Mouse (Mus musculus): ENCODE results near the gene Pknox2.

The Pknox2 gene

DNA sequence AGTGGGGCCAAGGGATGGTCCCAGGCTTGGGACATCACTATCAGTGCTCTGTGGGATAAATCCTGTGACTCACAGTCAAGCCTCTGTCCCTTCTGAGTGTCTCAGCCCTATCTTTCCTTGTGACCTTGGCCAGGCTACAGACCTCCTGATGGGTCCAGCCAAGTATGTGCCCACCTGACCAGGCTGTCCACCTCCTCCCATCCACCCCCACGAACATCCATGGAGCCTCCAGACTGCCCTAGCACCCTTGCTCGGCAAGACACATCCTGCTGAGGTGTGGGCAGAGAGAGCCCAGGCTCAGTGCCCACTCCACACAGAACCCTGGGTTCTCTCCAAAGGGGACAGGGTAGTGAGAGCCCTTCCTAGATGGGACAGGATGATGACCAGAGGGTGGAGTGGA lies 204.6 kb downstream of the Pknox2 start:
- DNase-seq (ENCODE audit: inconsistent ontology term): no peak

DNA sequence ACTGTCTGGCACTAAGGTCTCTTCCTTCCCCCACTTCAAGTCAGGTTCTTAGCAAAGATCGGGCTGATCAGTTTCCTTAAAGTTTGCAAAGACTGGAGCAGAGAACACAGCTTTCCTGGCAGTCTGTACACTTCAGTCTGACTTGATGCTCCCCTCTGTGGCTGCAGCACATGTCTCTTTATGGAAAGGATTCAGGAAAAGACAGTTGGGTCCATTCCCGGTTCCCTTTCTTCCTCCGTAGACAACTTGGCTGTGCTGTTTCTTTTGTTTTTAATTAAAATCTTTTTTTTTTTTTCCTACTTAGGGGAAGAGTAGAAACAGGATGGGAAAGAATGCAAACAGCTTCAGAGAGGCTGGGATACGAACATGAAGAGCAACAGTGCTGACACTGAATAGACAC lies 205.1 kb downstream of the Pknox2 start:
- no peak for DNase-seq (ENCODE audit: inconsistent ontology term)

DNA sequence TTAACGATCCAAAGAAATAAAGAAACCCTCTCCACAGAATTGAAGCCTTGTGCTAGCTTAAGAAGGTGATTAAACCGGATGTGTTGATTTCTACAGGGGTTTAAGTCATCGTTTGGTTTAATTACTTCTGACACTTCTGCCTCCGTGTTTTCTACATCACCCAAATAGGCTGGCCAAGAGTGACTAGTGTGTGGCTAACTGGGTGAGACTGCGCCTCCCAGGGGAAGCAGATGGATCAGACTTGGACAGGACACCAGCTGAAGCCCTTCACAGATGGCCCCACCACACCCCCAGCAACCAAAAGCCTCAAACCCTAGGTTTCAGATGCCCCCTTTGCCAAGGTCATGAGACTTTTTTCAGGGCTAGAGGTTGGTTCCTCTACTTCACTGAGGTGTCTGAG lies 205.6 kb downstream of the Pknox2 start:
- DNase-seq (ENCODE audit: inconsistent ontology term): no peak

- DNase-seq (ENCODE audit: inconsistent ontology term): no peak
Observed at GRCm38 (mm10) chr9:36938601-36939078, 208.6 kb downstream of the Pknox2 start.

- DNase-seq (ENCODE audit: inconsistent ontology term): peak; percentile 79
Observed at GRCm38 (mm10) chr9:36933813-36934493, 213.3 kb downstream of the Pknox2 start.

- DNase-seq (ENCODE audit: inconsistent ontology term): no peak
Observed at GRCm38 (mm10) chr9:36932950-36933812, 214.0 kb downstream of the Pknox2 start.

DNA sequence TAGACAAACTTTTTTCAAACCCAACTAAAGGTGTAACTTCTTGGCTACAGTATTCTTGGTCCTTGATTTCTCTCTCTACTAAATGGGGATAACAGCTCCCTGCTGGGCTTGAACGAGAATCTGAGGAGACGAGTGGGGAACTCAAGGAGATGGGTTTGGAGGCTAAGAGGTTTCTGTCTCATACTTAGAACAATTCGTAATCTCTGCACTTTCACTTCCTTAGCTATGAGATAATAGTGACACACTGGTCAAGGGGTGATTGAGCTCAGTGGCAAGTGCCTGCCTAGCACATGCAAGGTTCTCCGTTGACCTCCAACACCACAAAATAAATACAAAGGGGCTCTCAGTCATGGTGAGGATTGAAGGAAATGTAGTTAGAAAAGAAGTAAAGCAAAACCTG lies 215.6 kb downstream of the Pknox2 start:
- no peak for DNase-seq (ENCODE audit: inconsistent ontology term)

DNA sequence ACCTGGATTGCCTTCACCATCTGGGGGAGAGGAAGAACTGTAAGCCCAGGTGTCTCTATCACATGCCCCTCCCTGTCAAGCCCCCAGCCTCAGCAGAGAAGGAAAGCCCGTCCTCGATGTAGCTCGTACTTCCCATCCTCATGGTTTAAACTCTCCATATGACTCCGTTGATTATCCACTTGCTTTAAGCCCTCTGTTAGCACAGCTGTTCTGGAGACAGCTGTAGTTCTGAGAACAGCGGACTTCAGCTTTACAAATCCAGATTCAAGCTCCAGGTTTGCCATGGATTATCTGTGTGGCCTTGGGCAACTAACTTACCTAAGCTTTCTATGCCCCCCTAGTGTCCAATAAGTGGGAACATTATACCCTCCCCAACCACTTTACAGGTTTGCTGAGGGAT lies 223.5 kb downstream of the Pknox2 start:
- no peak for DNase-seq (ENCODE audit: inconsistent ontology term)

DNA sequence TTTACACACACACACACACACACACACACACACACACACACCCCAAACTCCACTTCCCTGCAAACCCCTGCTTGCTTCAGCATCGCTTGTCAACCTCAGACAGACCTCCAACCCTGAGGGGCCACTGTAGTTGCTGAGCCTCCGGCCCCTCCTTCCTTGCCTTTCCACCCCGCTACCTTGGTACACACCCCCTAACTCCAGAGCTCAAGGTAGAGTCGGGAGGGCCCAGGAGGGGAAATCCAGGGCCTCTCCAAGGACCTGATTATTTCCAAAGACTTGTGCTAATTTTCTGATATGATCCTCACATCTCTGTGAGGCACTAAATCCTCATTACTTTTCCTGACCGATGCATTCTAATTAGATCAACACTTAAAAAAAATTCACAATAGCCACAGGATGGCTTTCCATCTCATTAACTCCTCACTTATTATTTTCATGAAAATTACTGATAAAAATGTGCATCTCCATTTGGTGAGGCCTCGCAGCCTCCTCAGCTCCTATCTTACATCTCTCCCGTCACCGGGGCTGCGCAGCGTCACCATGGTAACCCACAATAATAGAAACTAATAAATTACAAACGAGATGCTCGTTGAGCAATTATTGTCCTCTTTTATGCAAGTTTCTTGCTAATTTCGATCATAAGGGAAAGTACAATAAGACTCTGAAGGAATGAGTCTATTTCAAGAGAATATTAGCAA lies 225.3 kb downstream of the Pknox2 start:
- peak; percentile 27 for DNase-seq (ENCODE audit: inconsistent ontology term)

DNA sequence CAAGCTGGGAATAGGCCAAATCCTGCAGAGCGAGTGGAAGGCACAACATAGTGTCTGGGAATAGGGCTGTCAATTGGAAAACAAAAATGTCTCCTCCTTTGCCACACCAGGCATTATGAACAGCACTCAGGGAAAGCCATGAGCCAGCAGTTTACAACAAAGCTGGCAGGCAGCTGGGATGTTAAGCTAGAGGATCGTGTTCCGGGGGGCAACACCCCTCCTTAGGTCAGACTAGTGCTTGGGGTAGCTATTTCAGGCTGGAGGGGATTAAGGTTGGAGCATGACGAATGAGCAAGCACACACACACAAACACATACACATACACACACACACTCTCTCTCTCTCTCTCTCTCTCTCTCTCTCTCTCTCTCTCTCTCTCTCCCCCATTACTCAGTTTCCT lies 227.7 kb downstream of the Pknox2 start:
- no peak for DNase-seq (ENCODE audit: inconsistent ontology term)

DNA sequence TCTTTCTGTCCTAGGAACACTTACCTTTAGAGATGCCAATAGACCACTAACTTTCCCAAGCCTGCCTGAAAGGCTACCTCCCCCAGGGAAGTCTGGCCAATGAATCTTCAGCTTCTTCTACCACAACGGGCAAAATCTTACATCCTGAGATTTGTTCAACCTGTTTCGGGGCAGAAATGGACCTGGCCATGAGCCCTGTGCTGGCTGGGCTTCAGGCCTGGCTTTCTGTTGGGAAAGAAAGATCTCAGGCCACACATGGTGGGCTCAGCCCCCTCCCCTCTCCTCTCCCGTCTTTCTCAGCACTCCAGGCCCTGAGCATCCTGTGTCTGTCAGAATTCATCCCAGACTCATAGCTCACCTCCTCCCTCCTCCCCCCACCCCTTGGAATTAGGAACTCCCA lies 228.6 kb downstream of the Pknox2 start:
- no peak for DNase-seq (ENCODE audit: inconsistent ontology term)

GRCm38 (mm10) chr9:36916915-36917314 lies 230.3 kb downstream of the Pknox2 start:
- no peak for DNase-seq (ENCODE audit: inconsistent ontology term)

- DNase-seq (ENCODE audit: inconsistent ontology term): peak; percentile 57
Observed at GRCm38 (mm10) chr9:36916362-36916761, 230.8 kb downstream of the Pknox2 start.

- DNase-seq (ENCODE audit: inconsistent ontology term): no peak
Observed at GRCm38 (mm10) chr9:36905452-36905851, 241.8 kb downstream of the Pknox2 start.

GRCm38 (mm10) chr9:36900464-36900863 lies 246.7 kb downstream of the Pknox2 start:
- no peak for DNase-seq (ENCODE audit: inconsistent ontology term)

- DNase-seq (ENCODE audit: inconsistent ontology term): no peak
Observed at GRCm38 (mm10) chr9:36898560-36898959, 248.6 kb downstream of the Pknox2 start.

DNA sequence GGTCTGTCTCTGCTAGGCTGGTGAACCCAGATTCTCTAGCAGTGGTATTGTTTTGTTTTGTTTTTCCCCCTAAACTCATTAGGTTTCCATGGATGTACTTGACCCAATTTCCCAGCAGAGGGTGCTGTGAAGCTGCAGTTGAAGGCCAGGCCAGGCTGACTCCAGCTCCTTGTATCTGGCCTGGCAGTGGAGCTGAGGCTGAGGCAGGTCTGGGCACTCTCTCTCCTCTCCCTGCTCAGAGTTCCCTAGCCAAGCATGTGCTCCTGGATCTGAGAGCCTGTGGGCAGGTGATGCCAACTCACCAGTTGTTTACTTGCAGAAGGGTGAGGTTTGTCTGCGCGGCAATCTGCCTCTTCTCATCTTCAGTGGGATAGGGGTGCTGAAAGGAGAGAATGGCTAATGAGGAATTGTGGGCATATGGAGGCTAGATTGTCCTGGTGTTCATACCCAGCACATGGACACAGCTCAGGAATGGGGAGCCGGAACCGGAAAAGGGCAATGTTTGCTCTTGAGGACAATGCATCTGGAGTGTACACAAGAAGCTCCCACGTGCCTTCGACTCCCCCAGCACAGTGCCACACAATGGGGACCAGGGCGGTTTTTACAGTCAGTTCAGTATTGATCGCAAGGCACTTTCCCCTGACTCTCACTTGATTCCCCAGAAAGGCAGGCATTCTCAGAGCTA lies 252.1 kb downstream of the Pknox2 start:
- DNase-seq (ENCODE audit: inconsistent ontology term): peak; percentile 16

DNA sequence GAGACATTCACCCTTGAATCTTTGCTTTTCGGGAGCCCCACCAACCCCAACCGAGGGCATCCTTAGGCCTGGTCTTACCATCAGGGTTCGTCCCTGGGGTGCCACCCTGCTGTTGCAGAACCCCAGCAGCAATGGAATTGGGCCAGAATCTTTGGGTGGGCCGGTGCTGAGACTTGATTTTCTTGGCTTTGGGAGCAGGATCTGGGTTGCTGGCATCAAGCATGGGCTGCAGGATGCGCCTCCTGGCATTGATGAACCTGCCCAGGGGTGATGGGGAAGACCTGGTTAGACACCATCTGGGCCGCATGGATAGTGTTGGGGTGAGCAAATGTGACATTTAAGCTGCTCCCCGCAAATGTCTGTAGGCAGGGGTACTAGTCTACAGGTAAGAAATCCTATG lies 253.0 kb downstream of the Pknox2 start:
- DNase-seq (ENCODE audit: inconsistent ontology term): no peak

- DNase-seq (ENCODE audit: inconsistent ontology term): no peak
Observed at GRCm38 (mm10) chr9:36893413-36893990, 253.7 kb downstream of the Pknox2 start.

DNA sequence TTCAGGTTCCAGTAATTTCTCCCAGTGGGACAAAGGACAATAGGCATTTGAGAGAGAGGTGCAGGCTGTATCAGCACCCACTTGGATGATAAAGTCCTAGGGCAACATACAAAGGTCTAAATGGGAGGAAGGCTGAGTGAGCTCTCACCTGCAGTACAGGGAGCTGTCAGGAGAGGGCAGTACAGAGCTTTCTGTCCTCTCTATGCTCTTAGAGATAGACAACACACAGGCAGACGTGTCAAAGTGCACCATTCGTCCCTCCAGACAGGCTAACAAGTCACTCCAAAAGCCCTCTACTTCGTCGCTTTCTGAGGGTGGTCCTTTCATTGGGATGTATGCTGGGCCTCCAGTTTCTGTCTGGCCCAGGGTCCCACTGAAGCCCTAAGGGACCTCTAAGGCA lies 256.7 kb downstream of the Pknox2 start:
- DNase-seq (ENCODE audit: inconsistent ontology term): peak; percentile 9

- no peak for DNase-seq (ENCODE audit: inconsistent ontology term)
Observed at GRCm38 (mm10) chr9:36885237-36885636, 262.0 kb downstream of the Pknox2 start.

Data from Muller cell, postnatal 12 days (primary cell).